Mouse (Mus musculus) left cerebral cortex, adult 9 months (tissue): ENCODE measurements at regions not wholly inside any gene's neighbourhood (a gene's known extent, or its start where the extent isn't known, plus 50 kb on each side); places are given as distances from the start of the nearest gene placed in this dataset.
A peak's percentile ranks its signal among the peaks of the same experiment; 100 is the strongest.

Source experiments
- DNase-seq, 2 experiments: peaks; one replicate each; pipeline ENCODE4 v3.0.0; 2022; ENCODE audit warnings: low spot score in 2 of 2

DNA sequence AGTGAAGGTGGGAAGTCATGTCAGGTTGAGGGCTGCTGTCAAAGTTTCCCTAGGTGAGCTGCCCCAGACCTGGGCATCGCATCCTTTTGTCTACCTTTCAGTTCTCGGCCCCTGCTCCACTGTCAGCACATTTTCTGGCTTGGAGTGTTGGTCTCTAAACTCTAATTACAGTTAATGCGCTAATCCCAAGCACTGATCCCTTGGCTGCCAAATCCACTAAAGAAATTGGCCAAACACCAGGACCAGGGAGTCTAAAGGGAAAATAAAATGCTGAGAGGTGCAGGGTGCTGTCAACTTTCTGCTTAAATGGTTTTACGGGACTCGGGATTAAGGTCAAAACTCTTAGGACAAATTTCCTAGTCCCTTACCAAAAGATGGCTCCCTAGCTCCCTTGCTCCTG is 450.3 kb upstream of the Adamts9 start:
- no peak for DNase-seq

GRCm38 (mm10) chr6:93392402-93392801 is 449.1 kb upstream of the Adamts9 start:
- DNase-seq = no peak

GRCm38 (mm10) chr6:93391166-93391565 is 447.9 kb upstream of the Adamts9 start:
- no peak for DNase-seq

GRCm38 (mm10) chr6:93371341-93371740 is 428.0 kb upstream of the Adamts9 start:
- DNase-seq = no peak

DNA sequence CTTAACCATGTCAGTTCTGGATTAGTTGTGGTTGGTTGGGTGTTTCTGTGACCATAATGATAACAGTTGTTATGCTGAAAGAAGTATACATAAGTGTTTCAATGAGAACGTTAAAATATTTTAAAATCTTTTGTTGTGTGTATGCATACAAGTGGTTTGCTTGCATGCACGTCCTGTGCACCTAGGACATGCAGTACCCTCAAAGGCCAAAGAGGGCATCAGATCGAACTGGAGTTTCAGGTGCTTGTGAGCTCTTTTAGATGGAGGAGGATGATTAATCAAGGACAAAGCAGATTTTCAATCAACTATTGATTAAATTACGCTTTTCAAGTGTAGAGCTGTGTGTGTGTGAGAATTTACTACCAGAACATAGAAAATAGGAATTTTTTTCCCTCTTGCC is 420.6 kb upstream of the Adamts9 start:
- DNase-seq = no peak

- DNase-seq = no peak
Measured at GRCm38 (mm10) chr6:93353353-93354125, 410.2 kb upstream of the Adamts9 start.

DNA sequence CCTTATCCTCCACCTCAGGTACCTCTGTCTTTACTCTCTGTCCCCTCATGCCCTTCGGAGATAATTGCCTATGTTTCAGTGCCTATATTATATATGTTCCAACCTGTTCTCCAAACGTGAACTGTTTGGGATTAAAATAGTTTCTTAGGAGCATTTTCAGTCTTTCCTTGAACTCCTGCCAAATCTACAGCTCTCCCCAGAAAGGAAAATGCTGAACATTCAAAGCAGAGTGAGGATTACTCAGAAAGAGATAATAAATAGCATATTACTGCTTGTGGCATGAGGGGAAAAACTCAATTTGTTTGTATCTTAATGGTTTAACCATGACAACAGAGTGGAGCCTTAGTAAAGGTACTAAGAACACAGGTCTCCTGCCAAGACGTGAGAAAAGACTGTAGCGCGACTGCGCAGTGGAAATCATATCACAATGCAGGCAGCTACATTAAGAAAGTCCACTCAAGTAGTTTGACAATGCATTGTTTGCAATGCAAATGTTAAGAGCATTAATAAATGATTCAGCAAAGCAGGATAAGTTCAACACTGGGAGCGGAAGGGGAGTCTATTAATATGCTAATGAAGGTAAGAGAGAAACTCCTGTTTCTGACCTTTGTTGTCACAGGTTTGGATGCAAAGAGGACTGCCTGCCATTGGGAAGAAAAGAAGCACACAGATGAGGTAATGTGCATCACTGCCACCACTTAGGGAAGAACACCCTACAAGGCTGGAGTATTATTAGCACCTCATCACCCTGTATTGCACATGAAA is 406.8 kb upstream of the Adamts9 start:
- no peak for DNase-seq

- no peak for DNase-seq
Measured at GRCm38 (mm10) chr6:93348141-93348540, 404.8 kb upstream of the Adamts9 start.

DNA sequence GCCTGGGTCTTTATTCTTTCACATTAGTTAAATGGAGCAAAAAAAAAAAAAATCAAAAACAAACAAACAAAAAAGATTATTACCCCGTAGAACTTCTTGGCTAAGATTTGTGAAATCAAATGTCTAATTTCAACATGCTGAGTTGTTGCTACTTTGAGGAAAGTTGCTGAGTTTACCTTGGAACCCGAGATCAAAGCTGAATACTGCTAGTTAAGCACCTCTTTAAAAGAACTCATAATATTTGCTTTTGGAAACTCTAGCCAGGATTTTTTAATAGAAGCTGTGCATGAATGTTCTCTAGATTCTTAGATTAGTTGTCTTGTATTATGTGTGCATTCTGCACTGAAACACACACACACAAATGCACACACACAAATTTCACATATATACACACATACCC is 385.4 kb upstream of the Adamts9 start:
- no peak for DNase-seq

DNA sequence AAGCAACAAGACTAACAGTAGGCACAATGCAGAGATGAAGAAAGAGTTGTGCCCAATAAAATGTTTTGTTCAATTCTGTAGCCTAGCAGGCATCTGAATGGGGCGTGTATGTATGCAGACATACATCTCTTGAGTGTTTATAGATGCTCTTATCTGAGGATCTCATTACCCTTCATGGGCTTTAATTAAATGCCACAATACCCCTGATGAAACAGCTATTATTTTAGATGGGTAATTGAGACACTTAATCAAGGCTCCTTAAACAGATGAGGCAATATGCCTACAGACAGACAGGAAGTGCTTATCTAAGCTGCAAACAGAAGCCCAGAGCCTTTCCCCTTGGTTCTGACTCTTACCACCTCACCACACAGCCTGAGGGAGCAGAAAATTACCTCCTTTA is 384.6 kb upstream of the Adamts9 start:
- DNase-seq = no peak

- DNase-seq = no peak
Measured at GRCm38 (mm10) chr6:93323881-93324280, 380.6 kb upstream of the Adamts9 start.

DNA sequence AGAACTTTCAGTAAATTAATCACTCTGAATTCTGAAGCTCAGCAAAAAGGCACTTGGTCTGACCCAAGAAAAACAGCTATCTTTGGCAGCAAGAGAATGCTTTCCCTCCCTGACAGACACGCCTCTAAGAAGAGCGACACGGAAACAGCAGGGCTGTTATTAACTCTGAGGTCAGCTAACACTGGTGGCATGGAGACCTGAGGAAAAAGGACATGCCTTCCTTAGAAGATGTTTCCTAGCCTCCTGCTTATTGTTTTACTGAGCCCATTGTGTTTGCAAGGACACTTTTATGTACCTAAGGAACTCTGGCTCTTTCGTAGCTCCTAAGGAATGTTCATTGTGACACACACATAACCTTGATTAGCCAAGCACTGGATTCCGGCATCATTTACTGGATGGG is 371.3 kb upstream of the Adamts9 start:
- no peak for DNase-seq

GRCm38 (mm10) chr6:93305176-93305575 is 361.9 kb upstream of the Adamts9 start:
- DNase-seq = no peak

- DNase-seq = no peak
Measured at GRCm38 (mm10) chr6:93297975-93298374, 354.7 kb upstream of the Adamts9 start.

- no peak for DNase-seq
Measured at GRCm38 (mm10) chr6:93291711-93292110, 348.4 kb upstream of the Adamts9 start.

GRCm38 (mm10) chr6:93288421-93288820 is 345.1 kb upstream of the Adamts9 start:
- DNase-seq = no peak

DNA sequence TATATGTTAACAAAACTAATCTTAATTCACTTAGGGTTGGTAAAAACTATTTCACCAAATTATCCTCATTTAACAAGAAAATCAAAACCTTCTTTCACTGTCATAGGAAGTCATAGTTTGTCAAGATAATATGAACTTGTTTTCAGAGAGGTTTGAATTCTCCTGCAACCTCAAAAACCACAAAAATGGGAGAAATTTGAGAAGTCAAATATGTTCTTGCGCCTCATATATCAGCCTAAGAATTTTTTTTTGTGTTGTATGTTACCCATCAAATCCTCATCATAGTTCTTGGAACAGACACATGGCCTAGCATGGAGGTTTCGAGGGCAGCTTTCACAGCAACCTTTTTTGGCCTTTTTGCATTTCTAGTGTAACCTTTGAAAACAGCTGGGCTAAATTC is 342.5 kb upstream of the Adamts9 start:
- DNase-seq = no peak

- DNase-seq = no peak
Measured at GRCm38 (mm10) chr6:93281530-93281929, 338.2 kb upstream of the Adamts9 start.

DNA sequence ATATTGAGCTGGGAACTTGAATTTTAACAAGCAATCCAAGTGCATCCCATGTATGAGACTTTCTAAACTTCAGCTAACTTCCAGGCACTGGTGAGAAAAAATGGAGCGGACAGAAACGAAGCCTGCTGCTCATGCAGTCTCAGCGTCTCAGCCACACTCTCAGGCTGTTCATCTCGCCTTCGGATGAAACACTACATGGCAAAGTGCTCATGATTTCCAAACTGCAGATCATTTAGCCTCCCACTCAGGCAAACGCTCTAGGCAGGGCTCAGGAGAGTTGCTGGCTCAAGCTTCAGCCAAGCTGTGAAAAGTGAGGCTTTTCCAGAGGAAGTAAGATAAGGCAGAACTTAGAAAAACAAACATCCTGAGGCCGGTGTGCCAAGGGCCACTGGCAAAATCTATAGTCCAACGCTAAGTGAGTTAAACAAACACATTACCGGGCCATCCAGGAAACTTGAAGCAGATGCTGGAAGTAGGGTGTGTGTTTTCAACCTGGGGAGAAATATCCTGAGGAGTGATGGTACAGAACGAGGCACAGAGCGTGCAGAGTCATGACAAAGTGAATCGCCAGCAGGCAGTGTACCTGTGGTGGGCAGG is 330.7 kb upstream of the Adamts9 start:
- DNase-seq = peak in 1 of 2 experiments; percentile 23

DNA sequence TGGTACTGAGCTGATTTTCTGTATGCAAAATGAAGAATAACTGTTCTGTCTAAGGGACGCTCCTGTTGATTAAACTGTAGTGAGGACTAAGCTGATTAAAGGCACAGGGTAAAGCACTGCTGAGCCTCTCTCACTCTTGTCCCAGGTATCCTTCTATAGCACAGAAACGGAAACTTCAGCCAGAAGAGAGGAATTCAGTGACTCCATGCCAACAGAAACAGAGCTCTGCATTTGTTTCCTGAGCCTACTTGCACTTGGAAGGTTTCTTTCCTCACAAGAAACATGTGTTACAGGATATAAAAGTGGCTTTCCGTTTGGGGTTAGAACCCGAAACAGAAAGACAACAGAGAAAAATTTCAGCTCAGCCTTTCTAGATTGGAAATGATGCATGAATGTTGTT is 328.9 kb upstream of the Adamts9 start:
- DNase-seq = no peak

GRCm38 (mm10) chr6:93266826-93267225 is 323.5 kb upstream of the Adamts9 start:
- peak in 1 of 2 experiments; percentile 20 for DNase-seq

DNA sequence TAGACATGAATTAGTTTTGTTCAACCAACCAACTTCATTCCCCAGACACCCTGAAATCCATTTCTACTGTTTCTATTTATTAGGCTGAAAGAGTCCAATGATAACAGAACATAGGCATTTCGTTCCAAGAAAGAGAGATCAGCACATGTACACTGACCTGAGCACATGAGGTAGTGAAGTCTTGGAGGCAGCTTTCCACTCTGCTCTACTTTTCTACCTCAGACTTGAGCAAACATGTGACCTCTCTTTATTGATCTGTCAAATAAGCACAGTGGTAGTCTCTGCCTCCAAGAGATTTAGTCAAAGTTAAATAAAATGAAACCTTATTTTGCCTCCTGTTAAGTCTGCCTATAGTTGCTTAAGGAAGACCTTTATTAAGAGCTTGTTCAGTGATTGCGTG is 321.9 kb upstream of the Adamts9 start:
- DNase-seq = no peak

- no peak for DNase-seq
Measured at GRCm38 (mm10) chr6:93260827-93261226, 317.5 kb upstream of the Adamts9 start.
